Mouse (Mus musculus) spleen, postnatal 4 days (tissue): Measurements from ENCODE around the gene Myof.

Experiments used
- DNase-seq, 2 experiments: peaks; one replicate each; pipeline ENCODE4 v3.0.0; 2022; ENCODE audit warnings: low spot score in 2 of 2

Gene Myof

DNA sequence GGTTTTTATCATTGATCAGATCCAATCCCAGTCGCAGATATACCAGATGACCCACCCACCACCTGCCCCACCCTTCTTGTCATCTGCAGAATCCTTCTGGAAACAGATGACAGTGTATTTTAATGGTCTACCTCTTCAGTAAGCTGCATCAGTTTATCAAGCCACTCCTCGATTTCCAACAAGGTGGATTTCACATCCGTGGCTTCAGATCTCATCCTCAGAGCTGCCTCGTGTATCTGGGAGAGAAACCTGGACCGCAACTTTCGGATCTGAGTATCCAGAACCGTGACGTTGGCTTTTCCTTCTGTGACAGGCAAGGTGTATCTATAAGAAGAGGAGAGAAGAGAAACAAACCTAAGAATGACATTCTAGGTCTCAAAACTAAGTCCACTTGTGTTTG lies 89.1 kb downstream of the Myof start:
- DNase-seq, result no peak

DNA sequence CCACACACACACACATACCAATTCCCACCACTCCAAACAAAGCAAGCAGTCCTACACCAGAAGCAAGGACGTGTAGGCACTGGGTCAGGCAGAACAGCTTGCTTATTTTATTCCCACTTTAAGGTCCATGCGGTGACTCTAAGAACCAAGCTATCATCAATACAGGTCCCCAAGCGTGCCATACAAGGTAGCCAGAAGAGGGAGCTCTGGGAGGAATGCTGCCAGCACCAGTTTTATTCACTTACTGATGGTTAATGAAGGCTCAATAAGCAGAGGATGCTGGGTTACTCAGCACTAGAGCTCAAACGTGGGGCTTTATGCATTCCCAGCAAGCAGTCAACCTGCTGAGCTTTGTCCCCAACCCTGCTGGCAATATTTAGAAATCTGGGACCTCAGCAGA lies 96.7 kb downstream of the Myof start:
- DNase-seq, result no peak

DNA sequence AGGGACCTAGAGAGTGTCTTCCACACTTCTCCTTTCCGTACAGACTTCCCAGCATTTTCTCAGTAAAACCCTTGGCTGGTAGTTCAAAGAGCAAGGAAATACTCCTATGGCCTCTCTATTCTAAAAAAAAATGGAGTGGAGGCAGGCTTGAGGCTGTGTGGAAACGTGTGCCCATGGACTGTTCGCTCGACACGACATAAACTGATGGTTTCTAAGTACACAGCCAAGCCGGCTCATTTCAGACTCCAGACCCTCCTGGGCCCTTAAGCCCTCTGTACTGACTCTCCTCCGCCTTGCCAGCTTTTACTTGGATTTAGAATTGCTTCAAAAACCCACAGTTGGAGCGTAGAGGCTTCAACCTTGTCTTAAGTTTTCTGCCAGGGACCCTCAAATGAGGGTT lies 97.3 kb downstream of the Myof start:
- no peak for DNase-seq

DNA sequence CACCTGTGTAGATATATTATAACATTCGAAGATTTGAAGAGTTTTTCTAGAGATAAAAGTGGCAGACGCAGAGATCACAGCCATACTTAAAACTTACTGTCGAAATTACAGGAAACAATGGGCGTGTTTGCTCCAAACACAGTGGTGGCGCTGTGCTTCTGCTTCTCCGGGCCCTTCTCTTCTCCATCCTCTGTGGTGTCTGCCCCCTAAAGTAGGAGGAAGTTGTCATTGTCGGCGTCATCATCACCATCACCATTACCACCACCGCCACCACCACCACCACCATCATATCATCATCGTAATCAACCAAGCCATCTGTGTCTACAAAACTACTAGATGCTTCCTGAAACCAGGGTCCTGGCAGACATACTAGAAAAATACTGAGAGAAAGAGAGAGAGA lies 104.2 kb downstream of the Myof start:
- DNase-seq, result no peak

DNA sequence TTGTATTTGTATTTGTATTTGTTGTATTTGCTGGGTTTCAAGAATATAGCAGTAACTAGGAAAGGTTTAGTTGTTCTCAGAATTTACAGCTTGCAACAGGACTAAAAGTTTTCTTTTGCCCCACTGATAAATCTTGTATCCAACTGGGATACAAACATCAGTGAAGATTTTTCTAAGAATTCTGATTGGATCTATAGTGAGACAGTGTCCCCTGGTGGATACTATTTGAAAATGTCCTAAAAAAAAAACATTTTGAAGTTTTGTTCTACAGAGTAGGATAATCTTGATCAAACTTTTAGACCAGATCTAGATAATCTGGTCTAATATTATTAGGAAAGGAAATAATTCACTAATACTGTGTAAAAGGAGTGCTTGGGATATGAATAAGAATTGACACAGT lies 106.3 kb downstream of the Myof start:
- no peak for DNase-seq

DNA sequence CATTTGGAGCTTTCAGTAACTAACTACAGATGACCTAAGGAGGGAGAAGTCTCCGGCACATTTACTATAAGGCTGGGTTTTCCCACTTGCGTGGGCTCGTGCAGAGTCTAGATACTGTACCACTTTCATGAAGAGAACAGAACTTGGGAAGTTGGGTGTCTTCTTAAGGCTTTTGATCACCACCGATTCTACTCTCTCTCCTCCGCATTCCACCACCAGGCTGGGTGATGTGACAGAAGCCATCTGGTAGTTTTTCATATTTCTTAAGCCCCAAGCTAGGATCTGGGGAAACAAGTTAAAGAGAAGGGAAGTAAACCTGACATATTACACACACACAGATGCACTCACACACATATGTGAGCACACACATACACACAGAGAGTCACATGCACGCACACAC lies 108.7 kb downstream of the Myof start:
- DNase-seq, result no peak

DNA sequence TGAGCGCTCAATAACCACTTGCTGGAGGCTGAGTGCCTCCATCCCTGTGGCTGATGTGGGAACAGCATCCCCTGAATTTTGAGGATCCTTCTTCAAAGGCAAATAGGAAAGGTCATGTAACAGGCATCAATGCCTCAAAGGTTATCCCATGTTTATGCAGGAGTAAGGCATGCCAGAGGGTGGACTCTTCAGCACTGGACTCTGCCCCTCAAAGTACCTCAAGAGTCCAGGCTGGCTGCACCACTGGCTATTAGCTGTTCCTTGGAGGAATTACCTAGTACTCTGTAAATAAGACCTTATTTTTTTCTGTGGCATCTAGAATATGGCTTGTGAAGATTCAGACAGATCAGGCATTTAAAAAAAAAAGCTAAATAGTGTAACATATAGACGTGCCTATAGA lies 111.2 kb downstream of the Myof start:
- DNase-seq, result no peak

DNA sequence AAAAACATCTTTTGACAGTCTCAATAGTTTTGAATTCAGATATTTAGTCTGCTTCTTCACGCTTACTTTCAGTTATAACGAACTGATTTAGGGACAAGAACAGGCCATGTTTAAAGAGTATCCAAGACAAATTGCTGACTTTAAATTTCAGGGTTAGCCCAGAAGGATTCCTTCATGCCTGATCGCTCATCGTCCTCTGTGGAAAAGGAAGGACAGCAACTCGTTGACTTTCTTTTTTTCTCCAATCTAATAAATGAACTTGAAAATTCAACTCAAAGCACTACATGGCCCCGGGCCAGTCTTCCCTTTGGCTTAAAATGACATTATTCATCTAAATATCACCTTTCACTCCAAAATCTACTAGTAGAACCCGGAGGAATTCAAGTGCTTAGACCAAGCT lies 115.5 kb downstream of the Myof start:
- DNase-seq, result no peak

DNA sequence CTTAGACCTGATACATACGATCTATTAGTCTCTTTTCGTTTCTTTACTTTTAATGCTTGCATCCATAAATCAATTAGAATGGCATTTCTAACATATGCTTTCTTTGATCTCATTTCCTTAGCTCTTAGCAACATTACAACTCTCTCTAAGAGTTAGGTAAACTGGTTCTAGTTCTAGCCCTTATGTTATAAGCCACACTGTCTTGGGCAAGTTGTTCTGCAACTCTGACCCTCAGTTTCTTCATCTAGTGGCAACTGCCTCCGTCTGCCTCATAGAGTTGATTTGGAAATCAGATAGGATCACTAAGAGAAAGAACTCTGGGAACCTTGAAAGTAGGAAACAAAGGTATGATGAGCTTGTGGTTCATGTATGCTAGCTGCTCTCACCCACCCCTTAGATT lies 118.1 kb downstream of the Myof start:
- DNase-seq, result no peak

DNA sequence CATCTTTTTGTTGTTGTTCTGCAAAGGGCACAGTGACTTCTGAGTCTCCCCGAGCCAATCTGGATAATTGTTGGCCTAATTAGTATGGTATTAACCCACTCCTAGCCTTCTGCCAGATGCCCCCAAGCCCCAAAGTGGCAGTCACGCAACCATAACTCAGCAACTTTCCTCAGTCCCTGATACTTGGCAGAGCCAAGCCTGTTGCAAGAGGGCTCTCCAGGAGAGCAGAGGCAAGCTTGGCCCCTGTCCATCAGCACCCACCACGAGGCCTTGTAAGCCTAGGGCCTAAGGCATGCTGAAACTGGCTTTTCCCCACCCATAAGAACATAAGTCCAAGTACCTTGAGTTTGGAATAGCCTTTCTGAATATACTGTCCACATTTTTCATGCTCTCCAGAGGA lies 119.1 kb downstream of the Myof start:
- no peak for DNase-seq

DNA sequence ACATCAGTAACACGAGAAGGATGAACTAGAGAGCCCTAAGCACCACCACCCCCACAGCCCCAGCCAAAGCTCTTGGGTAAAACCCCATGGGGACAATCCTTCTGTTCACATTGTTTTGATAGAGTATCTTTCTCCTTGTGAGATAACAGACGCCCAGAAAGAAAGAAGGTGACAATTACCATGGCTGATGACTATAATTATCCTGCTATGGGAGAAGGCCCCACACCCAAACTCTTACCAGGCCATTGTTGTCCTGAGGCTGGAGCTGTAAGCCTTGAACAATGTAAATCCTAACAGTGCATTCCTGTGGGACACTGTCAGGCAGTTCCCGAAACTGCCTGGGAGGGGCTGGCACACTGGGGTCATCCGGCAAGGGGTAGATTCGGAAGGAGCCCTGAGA lies 122.3 kb downstream of the Myof start:
- no peak for DNase-seq

DNA sequence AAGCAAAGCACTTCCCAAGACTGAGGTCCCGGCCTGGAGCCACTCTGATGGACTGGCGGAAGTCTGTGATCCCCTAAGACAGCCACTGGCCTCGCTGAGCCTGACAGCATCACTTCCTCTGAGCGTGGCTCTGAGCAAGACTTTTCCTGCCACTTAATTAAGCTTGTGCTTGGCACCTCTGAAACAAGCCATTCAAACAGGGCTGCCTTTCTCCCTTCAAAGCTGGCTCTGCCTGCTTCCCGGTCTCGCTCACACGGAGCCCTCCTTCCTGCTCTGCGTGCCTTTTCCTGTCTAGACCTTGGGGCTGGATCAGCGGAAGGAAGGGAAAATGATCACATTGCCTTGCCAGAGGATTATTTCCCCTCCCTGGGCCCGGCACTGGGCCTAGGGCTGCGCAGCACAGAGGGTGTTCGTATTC lies 124.9 kb downstream of the Myof start:
- DNase-seq, result no peak

DNA sequence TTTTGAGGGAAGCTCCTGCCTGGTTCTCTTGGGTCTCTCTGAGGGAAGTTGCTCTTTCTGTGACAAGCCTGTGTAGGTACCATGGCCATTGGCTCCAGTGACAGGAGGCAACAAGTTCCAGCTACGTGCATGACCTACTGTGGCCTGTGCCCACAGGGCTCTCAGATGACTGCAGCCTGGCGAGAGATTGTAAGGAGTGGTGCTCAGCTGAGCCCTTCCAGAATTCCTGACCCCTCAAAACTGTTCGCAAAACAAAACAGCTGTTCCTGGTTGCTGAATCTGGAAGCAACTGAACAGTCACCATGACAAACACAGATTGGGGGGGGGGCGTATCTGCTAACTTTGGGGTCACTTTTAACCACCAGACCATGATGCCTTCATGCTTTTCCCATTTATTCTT lies 129.1 kb downstream of the Myof start:
- DNase-seq, result no peak

DNA sequence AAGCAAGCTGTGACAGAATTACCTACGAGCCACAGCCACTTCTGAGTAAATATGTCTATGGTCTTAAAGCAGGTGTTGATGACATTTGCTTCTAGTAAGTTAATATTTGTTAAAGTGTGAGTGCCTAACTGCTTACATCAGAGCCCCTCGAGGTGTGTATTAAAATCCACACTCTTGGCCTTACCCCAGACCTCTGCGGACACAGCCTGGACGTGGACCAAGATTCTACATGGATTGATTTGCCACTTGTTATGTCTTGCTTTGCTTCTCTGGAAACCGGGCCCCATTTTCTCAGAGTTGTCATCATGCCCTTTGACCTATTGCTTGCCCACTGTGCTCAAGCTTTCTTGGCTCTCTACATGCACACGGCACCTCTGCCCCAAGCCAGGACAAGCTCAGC lies 130.9 kb downstream of the Myof start:
- no peak for DNase-seq

DNA sequence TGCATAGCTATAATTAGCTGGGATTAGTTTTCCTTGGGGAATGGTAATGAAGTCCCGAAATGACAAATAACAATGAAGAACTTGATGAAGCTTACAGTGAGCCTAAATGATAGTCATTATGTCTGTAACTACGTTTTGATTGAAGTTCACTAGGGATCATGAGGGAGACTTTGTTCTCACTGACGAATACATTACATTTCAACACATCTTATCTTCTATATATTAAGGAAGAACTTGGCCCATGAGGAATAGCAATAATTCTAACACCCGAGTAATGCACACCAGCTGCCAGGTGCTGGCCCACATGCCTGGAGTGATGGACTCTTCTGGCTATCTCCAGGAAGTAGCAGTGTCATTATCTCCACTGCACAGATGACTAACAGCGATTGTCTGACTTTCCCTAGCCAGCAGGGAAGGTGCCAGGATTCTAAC lies 133.5 kb downstream of the Myof start:
- no peak for DNase-seq

DNA sequence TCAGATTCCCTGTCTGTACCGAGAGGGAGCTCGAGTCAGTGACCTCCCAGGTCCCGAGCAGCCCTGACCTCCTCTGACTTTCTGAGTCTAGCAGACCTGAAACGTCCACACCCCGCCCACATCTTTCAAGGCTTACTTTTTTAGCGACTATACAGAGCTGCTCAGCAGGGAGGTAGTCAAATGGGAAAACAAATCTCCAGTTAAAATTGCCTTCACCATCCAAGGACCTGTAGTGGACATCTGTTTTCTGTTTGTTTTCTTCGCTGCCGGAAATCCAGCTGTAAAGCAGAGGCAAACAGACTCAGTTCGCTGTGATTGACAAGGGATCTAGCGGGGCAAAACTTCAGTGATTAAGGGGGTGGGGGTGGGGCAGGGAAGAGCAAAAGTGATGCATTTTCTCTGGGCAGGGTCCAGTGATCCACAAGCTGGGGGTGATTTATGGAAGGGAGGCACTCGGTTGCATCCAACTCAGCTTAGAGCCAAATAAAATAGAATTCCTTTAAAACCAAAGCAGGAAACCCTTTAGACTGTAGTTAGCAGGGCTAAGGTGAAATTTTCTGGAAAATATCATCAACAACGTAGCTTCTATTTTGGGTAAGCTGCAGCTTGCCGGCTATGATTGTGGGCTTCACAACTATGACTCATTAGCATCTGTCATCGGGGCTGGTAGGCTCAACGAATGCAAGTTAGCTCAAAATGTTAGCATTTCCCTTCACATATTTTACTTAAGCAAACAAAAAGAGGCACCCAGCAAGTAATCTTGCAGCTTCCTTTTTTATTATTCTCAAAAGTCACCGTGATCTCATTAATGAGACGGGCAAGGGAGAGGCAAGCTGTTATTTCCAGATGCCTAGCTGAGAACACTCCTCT lies 135.7 kb downstream of the Myof start:
- no peak for DNase-seq

DNA sequence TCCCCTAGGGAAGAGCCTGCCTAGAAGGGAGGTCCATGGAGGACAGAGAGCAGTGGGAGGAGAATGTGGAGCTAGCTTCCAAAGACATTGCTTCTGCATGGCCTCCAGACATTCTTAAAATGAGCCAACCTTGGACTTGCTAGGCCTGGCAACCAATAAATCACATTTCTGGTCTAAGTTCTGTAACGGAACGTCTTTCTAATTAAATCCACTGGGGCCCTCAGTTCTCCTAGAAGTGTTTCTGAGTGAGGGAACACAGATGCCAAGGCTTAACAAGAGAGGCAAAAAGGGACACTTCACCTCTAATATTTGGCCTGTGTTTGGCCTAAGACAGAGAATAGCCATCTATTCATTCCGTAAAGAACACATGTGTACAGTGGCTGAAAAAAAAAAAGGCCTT lies 136.5 kb downstream of the Myof start:
- DNase-seq, result no peak

DNA sequence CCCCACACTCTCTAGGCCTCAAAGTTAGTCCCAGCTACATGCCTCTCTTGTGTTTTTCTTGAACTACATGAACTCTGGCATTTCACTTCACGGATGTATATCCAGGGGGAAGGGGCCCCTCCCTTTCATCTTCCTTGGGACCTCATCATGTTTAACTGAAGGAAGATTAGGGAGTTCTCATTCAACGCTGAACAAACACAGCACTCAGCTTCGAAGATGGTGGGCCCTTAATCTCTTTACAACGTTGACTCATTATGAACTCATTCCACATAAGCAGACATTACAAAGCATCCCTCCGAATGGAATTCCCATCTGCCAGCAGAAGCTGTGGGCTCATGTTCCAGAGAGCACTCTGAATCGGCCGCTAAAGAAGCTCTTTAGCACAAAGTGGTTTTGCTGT lies 147.3 kb downstream of the Myof start:
- DNase-seq, result no peak

DNA sequence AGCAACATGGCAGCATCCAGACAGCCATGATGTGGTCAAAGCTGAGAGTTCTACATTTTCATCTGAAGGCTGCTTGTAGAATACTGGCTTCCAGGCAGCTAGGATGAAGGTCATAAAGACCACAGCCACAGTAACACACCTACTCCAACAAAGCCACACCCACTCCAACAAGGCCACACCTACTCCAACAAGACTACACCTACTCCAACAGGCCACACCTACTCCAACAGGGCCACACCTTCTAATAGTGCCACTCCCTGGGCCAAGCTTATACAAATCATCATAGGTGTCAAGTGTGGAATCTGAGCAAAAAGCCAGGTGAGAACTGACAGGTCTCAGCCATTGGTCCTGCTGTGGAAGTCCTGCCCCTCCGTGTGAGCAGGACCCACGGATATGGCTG lies 152.4 kb downstream of the Myof start:
- no peak for DNase-seq

DNA sequence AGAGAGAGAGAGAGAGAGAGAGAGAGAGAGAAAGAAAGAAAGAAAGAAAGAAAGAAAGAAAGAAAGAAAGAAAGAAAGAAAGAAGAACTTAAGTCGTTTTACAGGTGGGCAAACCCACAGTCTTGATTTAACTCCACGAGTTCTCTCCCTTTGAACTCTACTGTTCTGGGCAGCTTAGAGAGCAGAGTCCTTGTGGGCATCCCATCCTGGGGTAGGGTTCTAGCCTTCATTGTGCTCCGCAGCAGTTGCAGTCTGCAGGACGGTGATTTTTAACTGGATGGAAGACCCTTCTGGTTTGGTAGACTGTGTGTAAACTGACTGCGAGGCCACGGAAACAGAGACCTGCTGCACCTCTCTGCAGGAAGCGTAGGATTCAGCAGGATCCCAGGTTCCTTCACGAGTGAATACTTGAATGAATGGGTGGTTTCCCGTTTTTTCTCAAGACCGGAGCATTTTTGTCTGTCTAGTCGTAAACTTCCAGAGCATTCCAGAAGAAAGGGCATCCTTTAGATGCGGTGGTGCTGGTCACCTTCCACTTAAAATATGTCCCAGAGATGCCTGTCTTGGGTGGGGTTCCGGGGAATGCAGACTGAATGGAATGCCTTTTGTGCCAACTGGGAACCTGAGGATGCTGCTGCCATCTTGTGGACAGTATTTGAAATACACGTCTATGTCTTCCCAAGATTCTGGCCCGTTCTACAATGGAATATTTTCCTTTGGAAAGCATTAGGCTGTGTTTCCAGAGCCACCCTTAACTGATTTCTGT lies 156.8 kb downstream of the Myof start:
- DNase-seq, result no peak

DNA sequence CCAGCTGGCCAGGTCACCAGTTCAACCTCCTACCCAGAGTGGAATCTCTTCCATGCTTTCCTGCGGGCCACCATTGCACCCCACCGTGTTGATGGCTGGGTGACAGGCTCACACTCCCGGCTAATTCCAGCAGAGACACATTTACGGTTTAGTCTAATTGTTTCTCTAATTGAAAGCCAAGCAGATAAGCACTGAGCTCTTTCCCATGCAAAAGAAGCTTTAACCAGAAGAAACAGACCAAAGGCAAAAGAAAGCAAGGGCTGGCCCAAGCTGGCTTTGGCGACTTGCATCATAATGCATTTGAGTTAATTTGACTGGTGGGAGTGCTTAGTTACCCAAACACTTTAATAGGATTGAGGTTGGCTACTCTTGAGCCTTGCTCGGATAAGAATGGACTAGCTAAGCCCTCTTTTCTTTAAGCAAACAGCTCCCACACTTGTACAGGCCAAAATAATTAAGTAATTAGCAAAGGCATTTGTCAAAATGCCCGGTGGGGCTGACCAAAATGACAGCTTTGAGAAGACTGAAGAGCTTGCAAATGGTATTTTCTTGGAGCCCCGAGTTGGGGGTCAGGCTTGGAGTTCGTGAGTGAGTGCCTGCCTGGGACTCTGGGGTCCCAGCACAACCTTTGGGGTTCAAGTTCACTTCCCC lies 161.8 kb downstream of the Myof start:
- DNase-seq, result no peak

DNA sequence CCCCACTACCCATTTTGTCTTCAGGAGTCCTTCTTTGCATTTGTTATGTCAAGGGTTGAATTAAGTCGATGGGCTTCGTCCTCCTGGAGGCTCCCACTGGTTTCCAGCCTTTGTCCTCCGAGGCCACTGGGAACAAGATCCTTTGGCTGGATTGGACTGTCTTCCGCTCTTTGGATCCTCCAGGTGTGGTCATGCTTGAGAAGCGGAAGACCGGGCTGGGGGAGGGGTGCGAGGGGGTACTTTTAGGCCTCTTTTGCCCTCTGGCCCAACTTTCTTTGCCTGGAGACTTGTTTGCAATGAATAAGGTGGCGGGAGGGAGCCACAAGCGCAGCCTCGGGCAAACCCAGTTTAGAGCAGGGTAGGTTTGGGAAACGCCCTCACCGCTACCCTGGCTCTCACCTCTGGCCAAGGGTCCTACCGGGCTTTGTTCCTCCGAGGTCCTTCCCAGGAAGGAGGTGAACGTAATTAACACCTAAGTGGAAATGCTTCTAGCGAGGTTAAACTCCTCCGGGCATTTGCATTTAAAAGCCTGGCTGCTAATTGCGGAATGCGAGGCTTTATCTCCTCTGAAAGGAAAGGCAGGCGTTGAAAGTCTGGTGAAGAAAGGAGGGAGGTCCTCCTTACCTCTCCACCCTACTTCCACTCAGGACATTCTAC lies 165.7 kb downstream of the Myof start:
- no peak for DNase-seq
